Mouse (Mus musculus) limb, embryonic 11.5 days (tissue): ENCODE results near the gene Cadps2. TPM values are rescaled to one million over a fixed set of nuclear protein-coding genes. Genes with fewer than 3 reads are reported as not detected.

Experiments
- ATAC-seq: fragments of 200-750 bp; cut with Nextera tagmentation; 2 replicates; pipeline ENCODE4 v1.8.0; 2017; ENCODE audit warnings: low read depth; ENCODE audit not compliant: insufficient number of reproducible peaks, low FRiP score, low TSS enrichment
- DNase-seq: peaks from one replicate; pipeline ENCODE4 v3.0.0-alpha.2; 2015; ENCODE audit warnings: low spot score
- H3K27ac ChIP-seq: fragments of 300-500 bp; sonication (generic); replicated peaks from 2 replicates; pipeline ENCODE4 v1.5.1; 2014; ENCODE audit warnings: low read depth, mild to moderate bottlenecking, low read length
- H3K27me3 ChIP-seq: fragments of 300-500 bp; sonication (generic); 2 replicates; pipeline ENCODE4 v1.6.1; 2014; ENCODE audit warnings: mild to moderate bottlenecking, low read length, mixed read lengths; ENCODE audit not compliant: control insufficient read depth, insufficient read depth
- H3K36me3 ChIP-seq: fragments of 300-500 bp; sonication (generic); 2 replicates; pipeline ENCODE4 v1.6.1; 2014; ENCODE audit warnings: mild to moderate bottlenecking, low read length, moderate library complexity, mixed read lengths; ENCODE audit not compliant: control insufficient read depth, insufficient read depth
- H3K4me1 ChIP-seq: fragments of 300-500 bp; sonication (generic); 2 replicates; pipeline ENCODE4 v1.6.1; 2014; ENCODE audit warnings: low read length, mixed read lengths; ENCODE audit not compliant: control insufficient read depth, insufficient read depth
- H3K4me2 ChIP-seq: fragments of 300-500 bp; sonication (generic); 2 replicates; pipeline ENCODE4 v1.6.1; 2014; ENCODE audit warnings: low read depth, mild to moderate bottlenecking, moderate library complexity; ENCODE audit not compliant: severe bottlenecking
- H3K4me3 ChIP-seq: fragments of 300-500 bp; sonication (generic); 2 replicates; pipeline ENCODE4 v1.5.1; 2014; ENCODE audit warnings: low read depth, low read length
- H3K9ac ChIP-seq: fragments of 300-500 bp; sonication (generic); 2 replicates; pipeline ENCODE4 v1.6.1; 2014; ENCODE audit warnings: mild to moderate bottlenecking, low read length
- H3K9me3 ChIP-seq: fragments of 300-500 bp; sonication (generic); 2 replicates; pipeline ENCODE4 v1.6.1; 2016; ENCODE audit warnings: low read length; ENCODE audit not compliant: control insufficient read depth
- WGBS: fragments of 180-500 bp; shearing (Covaris S2); extraction: QIAGEN DNeasy Blood & Tissue Kit; methylation state at CpG from one replicate; pipeline ENCODE4 v1.1.7; 2014; 5-methylcytosine and 5-hydroxymethylcytosine counted together
- polyA plus RNA-seq: library from polyadenylated mRNA; unstranded; fragments of >200 nt; fragmentation: Nextera tagmentation; extraction: Ambion mirVana; gene quantifications from 2 replicates; pipeline ENCODE4 v1.2.1, GENCODE M21; 2014

Cadps2 gene
- polyA plus RNA-seq, 1 experiment from 2014 or later, result 3.3 TPM

GRCm38 (mm10) chr6:23410256-23411049 lies 428.8 kb downstream of the Cadps2 start:
- Histone ChIP-seq H3K9me3 (no peaks in the 10 kb centered on the region), H3K4me2 (no peak overlapping the region)
- no peak for ATAC-seq

DNA sequence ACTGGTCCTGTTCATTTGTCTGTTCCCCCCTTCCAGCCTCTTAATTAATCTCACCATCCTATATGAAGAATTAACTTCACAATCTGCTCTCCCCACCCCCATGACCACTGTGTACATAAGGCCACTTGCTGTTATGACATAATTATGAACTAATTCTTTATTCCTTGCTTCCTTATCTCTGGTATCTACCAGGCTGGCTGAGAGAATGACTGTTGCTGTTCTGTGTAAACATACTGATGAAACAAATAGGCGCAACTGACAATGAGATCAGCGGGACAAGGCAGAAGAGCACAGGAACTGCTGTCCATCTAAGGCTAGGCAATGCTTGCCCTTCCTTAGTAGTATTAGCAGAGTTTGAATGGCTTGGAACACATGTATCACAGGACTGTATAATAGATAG lies 445.1 kb downstream of the Cadps2 start:
- DNase-seq (no peak), ATAC-seq (no peak)
- Histone ChIP-seq H3K4me3 (no peak overlapping the region), H3K9ac (no peak overlapping the region), H3K9me3 (no peaks in the 10 kb centered on the region), H3K4me2 (no peak overlapping the region), H3K36me3 (no peaks in the 10 kb centered on the region), H3K27ac (no peak overlapping the region), H3K4me1 (no peaks in the 10 kb centered on the region), H3K27me3 (no peaks in the 10 kb centered on the region)
- WGBS, result 88% methylated on average over 2 of the region's 2 CpGs

More at GRCm38 (mm10) chr6:23410256-23411049, 428.8 kb downstream of the Cadps2 start:
- Histone ChIP-seq H3K27me3 (no peaks in the 10 kb centered on the region), H3K9ac (no peak overlapping the region), H3K36me3 (no peaks in the 10 kb centered on the region), H3K4me3 (no peak overlapping the region), H3K4me1 (no peaks in the 10 kb centered on the region), H3K27ac (no peak overlapping the region)
- DNase-seq, result no peak
- WGBS, result 7% methylated on average over 12 of the region's 12 CpGs

DNA sequence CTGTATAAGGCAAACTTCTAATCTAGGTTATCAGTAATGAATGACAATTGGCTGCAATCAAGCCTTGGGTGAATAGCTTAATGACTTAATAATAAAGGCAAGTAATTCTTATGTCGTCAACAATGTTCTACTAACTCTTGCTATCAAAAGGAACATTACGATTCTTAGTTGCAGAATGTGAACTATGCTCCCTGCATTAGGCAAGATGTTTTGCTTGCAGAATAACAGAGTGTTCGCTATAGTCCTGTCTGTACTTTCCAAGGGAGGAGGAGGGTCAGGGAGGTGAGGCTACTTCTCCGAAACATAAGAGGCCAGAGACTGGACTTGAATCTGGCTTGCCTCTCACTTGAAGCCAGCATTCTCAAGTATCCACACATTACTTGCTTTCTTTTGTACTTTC lies 446.5 kb downstream of the Cadps2 start:
- no peak overlapping the region for H3K4me2 ChIP-seq
- 92% methylated on average over 4 of the region's 4 CpGs for WGBS
- no peak for ATAC-seq
- no peak for DNase-seq
- H3K27me3 ChIP-seq, result no peaks in the 10 kb centered on the region
- no peaks in the 10 kb centered on the region for H3K36me3 ChIP-seq
- no peak overlapping the region for H3K27ac ChIP-seq
- H3K9ac ChIP-seq, result no peak overlapping the region
- H3K4me1 ChIP-seq, result no peaks in the 10 kb centered on the region
- no peaks in the 10 kb centered on the region for H3K9me3 ChIP-seq
- H3K4me3 ChIP-seq, result no peak overlapping the region

GRCm38 (mm10) chr6:23386711-23387110 lies 452.5 kb downstream of the Cadps2 start:
- no peak overlapping the region for H3K27ac ChIP-seq
- H3K9ac ChIP-seq, result no peak overlapping the region
- no peak for ATAC-seq
- no peaks in the 10 kb centered on the region for H3K36me3 ChIP-seq
- DNase-seq, result no peak
- no peak overlapping the region for H3K4me3 ChIP-seq
- H3K4me2 ChIP-seq, result no peak overlapping the region
- H3K27me3 ChIP-seq, result no peaks in the 10 kb centered on the region
- H3K9me3 ChIP-seq, result no peaks in the 10 kb centered on the region
- H3K4me1 ChIP-seq, result peaks cover 3% of the 10 kb centered on the region; the same call in 1 of the 2 replicates
- 42% methylated on average over 5 of the region's 5 CpGs for WGBS

DNA sequence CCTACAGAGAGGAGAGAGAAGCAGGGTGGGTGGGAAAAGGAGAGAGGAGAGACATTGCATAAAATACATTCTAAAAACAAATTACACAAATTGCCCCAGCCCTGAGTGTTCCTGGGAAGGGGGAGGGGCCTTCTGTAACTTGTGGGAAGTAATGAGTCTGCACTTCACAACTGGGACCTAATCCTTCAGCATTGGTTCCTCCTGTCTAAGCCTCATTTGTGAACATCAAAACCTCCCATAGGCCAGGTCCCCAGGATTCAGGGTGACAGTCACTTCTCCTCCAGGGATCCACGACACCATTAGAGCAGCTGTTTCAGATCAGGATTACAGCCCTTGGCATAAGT lies 456.2 kb downstream of the Cadps2 start:
- Histone ChIP-seq H3K4me3 (no peak overlapping the region), H3K27me3 (no peaks in the 10 kb centered on the region), H3K9ac (no peak overlapping the region), H3K27ac (no peak overlapping the region), H3K9me3 (no peaks in the 10 kb centered on the region), H3K4me2 (no peak overlapping the region), H3K4me1 (peaks cover 3% of the 10 kb centered on the region; the same call in 1 of the 2 replicates), H3K36me3 (no peaks in the 10 kb centered on the region)
- ATAC-seq (peak; percentile 44; the same call in 1 of the 2 replicates), DNase-seq (peak; percentile 37)
- 8% methylated on average over 1 of the region's 1 CpGs for WGBS

GRCm38 (mm10) chr6:23382283-23383003 lies 456.8 kb downstream of the Cadps2 start:
- Histone ChIP-seq H3K9me3 (no peaks in the 10 kb centered on the region), H3K27ac (no peak overlapping the region), H3K36me3 (no peaks in the 10 kb centered on the region), H3K4me2 (no peak overlapping the region), H3K27me3 (no peaks in the 10 kb centered on the region), H3K9ac (no peak overlapping the region), H3K4me3 (no peak overlapping the region), H3K4me1 (peaks cover 3% of the 10 kb centered on the region; the same call in 1 of the 2 replicates)
- 19% methylated on average over 12 of the region's 12 CpGs for WGBS
- ATAC-seq (peak; percentile 62; the same call in 1 of the 2 replicates), DNase-seq (no peak)

- Histone ChIP-seq H3K4me2 (no peak overlapping the region), H3K36me3 (no peaks in the 10 kb centered on the region), H3K27me3 (no peaks in the 10 kb centered on the region), H3K9me3 (no peaks in the 10 kb centered on the region), H3K4me1 (no peaks in the 10 kb centered on the region), H3K9ac (no peak overlapping the region), H3K4me3 (no peak overlapping the region), H3K27ac (no peak overlapping the region)
- no peak for DNase-seq
- no peak for ATAC-seq
- WGBS, result 95% methylated on average over 7 of the region's 7 CpGs
These were observed 462.9 kb downstream of the Cadps2 start for GRCm38 (mm10) chr6:23376327-23376726.

GRCm38 (mm10) chr6:23361842-23362451 lies 477.3 kb downstream of the Cadps2 start:
- Histone ChIP-seq H3K27ac (no peak overlapping the region), H3K4me1 (no peaks in the 10 kb centered on the region), H3K9me3 (no peaks in the 10 kb centered on the region), H3K27me3 (no peaks in the 10 kb centered on the region), H3K9ac (no peak overlapping the region), H3K4me3 (no peak overlapping the region), H3K4me2 (no peak overlapping the region), H3K36me3 (no peaks in the 10 kb centered on the region)
- DNase-seq (no peak), ATAC-seq (no peak)
- WGBS, result 77% methylated on average over 8 of the region's 8 CpGs
